Mouse (Mus musculus) thymus, adult 2 months (tissue): ENCODE data around the gene Rhno1.

Source experiments
- CTCF ChIP-seq: fragments of 200-500 bp; IDR thresholded peaks from 2 replicates; pipeline ENCODE4 v1.5.1; 2012; ENCODE audit warnings: mild to moderate bottlenecking, control low read depth, low read length, moderate library complexity, borderline replicate concordance; ENCODE audit not compliant: control insufficient read depth, poor library complexity, insufficient read depth; ENCODE audit errors: extremely low read depth
- POLR2A ChIP-seq: fragments of 200-500 bp; IDR thresholded peaks from 2 replicates; pipeline ENCODE4 v1.6.1; 2012; ENCODE audit warnings: mild to moderate bottlenecking, low read length, control low read depth, moderate library complexity; ENCODE audit not compliant: control insufficient read depth, poor library complexity, insufficient read depth; ENCODE audit errors: extremely low read depth

DNA sequence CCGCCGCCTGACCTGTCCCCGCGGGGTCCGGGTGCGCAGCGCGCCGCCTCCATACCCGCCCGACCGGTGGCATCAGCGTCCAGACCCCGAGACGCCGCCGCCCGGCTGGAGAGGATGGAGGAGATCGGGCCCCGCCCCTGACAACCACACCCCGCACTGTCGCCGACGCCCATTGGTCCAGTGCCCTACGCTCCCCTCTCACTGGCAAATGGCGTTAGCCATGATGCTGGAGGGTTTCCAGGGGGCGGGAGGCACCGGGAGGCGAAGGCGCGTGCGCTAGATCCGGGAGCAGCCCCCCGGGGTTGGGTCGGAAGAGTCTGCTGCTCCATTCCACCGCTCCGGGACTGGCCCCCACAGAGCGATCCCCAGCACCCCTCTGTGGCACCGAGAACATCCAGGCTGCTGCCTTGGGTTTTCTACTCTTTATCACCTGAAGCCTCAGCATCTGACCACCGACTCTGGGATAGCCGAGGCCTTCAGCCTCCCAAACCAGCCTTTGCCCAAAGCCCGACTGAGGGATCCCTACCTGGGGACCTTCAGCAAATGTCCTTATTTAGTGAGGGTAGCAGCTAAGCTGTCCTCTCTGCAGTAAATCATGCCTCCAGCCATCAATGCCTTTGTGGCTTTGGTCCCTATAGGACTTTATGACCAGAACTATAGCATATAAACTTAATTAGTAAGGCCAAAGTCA, 6.8 kb downstream of the Rhno1 start, which contains the start of gene Tulp3:
- TF ChIP-seq CTCF (no peak), POLR2A (peak; percentile 47; the same call in 1 of the 2 replicates)
